In the genomic region with DNA sequence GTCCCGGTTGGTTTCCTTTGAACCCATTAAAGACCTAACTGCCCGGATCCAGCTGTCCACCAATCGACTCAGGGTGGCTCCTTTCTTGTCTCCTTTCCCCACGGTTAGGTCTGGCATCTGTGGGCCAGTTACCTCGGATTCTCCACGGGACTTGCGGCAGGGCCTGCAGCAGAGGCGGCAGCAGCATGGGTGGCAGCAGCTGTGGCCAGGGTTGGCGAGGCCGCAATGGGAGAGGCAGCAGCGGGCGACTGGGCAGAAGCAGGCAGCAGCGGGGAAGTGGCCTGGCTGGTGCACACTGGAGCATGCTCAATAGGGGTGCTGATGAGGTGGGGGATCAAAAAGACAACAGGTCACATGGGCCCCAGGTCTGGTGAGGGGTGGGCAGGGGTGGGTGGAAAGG, we compare ENCODE assay signal across 30 mouse cellular contexts. TPM values are rescaled to one million over a fixed set of nuclear protein-coding genes. Genes with fewer than 3 reads are reported as not detected.
DNase-seq lines count a peak whose midpoint lies in the region; ATAC-seq and TF ChIP-seq lines count a peak whose summit lies in the region.
"Had no signal": no experiment of that assay in that cellular context is flagged by ENCODE, and none has a peak within 500 bp of the region (broad histone marks: within the 10 kb centered on the region; RNA-seq: fewer than 3 reads in every experiment).

No protein-coding gene starts in this region.

- peaks cover 9% of the 10 kb centered on the region for H3K4me1 ChIP-seq in heart, embryonic 11.5 days (ENCODE audit: control insufficient read depth, insufficient read depth, low read length)
- peaks cover 14% of the 10 kb centered on the region for H3K4me1 ChIP-seq in kidney, embryonic 15.5 days
- H3K4me1 ChIP-seq in ES-E14 (ENCODE audit: control insufficient read depth in 2 of 2, insufficient read depth in 2 of 2, low read length in 2 of 2, poor library complexity in 1 of 2): peaks cover 0 to 2% of the 10 kb centered on the region in 2 experiments; a peak in 1 of 4 replicates
- peaks cover 12% of the 10 kb centered on the region; the same call in 1 of the 2 replicates for H3K4me1 ChIP-seq in heart, postnatal 0 days (ENCODE audit: control insufficient read depth, insufficient read depth)
- H3K4me1 ChIP-seq in lung, adult 2 months (ENCODE audit: control insufficient read depth, insufficient read depth, low read length): no peaks in the 10 kb centered on the region
- H3K4me1 ChIP-seq: liver, embryonic 15.5 days; midbrain, embryonic 15.5 days had no signal

- in situ Hi-C loops in ES-E14 (cut with MboI; ENCODE audit: low sequenced_read_pairs in 2 of 2, unreplicated experiment in 2 of 2): no loop called here

- TF ChIP-seq POLR2A in lung, adult 2 months (IDR thresholded peaks at IDR 0.05; ENCODE audit: borderline replicate concordance, extremely low read depth, low read depth, low read length): no peak

- H3K27me3 ChIP-seq in heart, embryonic 11.5 days (ENCODE audit: control insufficient read depth, insufficient read depth, low read length): no peaks in the 10 kb centered on the region
- peaks cover 12% of the 10 kb centered on the region for H3K27me3 ChIP-seq in kidney, embryonic 15.5 days
- no peaks in the 10 kb centered on the region for H3K27me3 ChIP-seq in heart, postnatal 0 days (ENCODE audit: control insufficient read depth, insufficient read depth, low read length)
- H3K27me3 ChIP-seq: limb, embryonic 15.5 days; midbrain, embryonic 15.5 days; Patski had no signal

- peak overlapping the region; percentile 17; the same call in 1 of the 2 replicates for H3K4me2 ChIP-seq in heart, embryonic 11.5 days
- no peak overlapping the region for H3K4me2 ChIP-seq in kidney, embryonic 15.5 days
- H3K4me2 ChIP-seq in heart, postnatal 0 days (ENCODE audit: low read depth, low read length): no peak overlapping the region
- H3K4me2 ChIP-seq: limb, embryonic 15.5 days; liver, embryonic 15.5 days; midbrain, embryonic 15.5 days had no signal

- no peak for ATAC-seq in heart, embryonic 11.5 days (replicated peaks; ENCODE audit: insufficient number of reproducible peaks, low FRiP score, low TSS enrichment)
- ATAC-seq in kidney, embryonic 15.5 days (replicated peaks; ENCODE audit: low FRiP score): 0 out of 2 replicates have a peak, but pooled peaks have one; percentile 17
- no peak for ATAC-seq in heart, postnatal 0 days (ENCODE audit: insufficient read depth, low read depth)
- ATAC-seq: activated CD4-positive, CD25-positive, alpha-beta regulatory T cell, adult 4 months; inflammation-experienced regulatory T-cells, adult 6 months; lung, postnatal 0 days; midbrain, embryonic 15.5 days; Patski had no signal

- TF ChIP-seq EP300 in heart, postnatal 0 days (IDR thresholded peaks at IDR 0.05; ENCODE audit: low read depth): no peak

- H3K9me3 ChIP-seq in heart, embryonic 11.5 days (replicated peaks; ENCODE audit: control insufficient read depth, low read length): no peaks in the 10 kb centered on the region
- no peaks in the 10 kb centered on the region for H3K9me3 ChIP-seq in kidney, embryonic 15.5 days (replicated peaks)
- no peaks in the 10 kb centered on the region for H3K9me3 ChIP-seq in ES-E14 (ENCODE audit: control insufficient read depth, insufficient read depth, low read depth, low read length)
- no peaks in the 10 kb centered on the region for H3K9me3 ChIP-seq in heart, postnatal 0 days (replicated peaks; ENCODE audit: control insufficient read depth, low read length)
- H3K9me3 ChIP-seq: limb, embryonic 15.5 days; liver, embryonic 15.5 days; midbrain, embryonic 15.5 days had no signal

- H3K4me3 ChIP-seq in heart, embryonic 11.5 days (ENCODE audit: low read depth, low read length): no peak overlapping the region
- no peak overlapping the region for H3K4me3 ChIP-seq in kidney, embryonic 15.5 days (replicated peaks)
- peak overlapping the region; percentile 66 to 70 for H3K4me3 ChIP-seq in ES-E14 (ENCODE audit: insufficient read depth in 1 of 2, low read depth in 1 of 2, low read length in 2 of 2, poor library complexity in 1 of 2, severe bottlenecking in 1 of 2)
- no peak overlapping the region for H3K4me3 ChIP-seq in heart, postnatal 0 days (ENCODE audit: low read depth, low read length)
- no peak overlapping the region for H3K4me3 ChIP-seq in lung, adult 2 months (replicated peaks; ENCODE audit: extremely low read depth, low read depth, low read length)
- H3K4me3 ChIP-seq: limb, embryonic 15.5 days; liver, embryonic 15.5 days; midbrain, embryonic 15.5 days had no signal

- peaks cover 7% of the 10 kb centered on the region for H3K36me3 ChIP-seq in heart, embryonic 11.5 days (ENCODE audit: control insufficient read depth, insufficient read depth, low read length)
- no peaks in the 10 kb centered on the region for H3K36me3 ChIP-seq in kidney, embryonic 15.5 days
- H3K36me3 ChIP-seq in ES-E14 (ENCODE audit: control insufficient read depth, insufficient read depth, low read length, poor library complexity, severe bottlenecking): no peaks in the 10 kb centered on the region
- H3K36me3 ChIP-seq in heart, postnatal 0 days (replicated peaks; ENCODE audit: control insufficient read depth, insufficient read depth, low read length): peaks cover 76% of the 10 kb centered on the region
- H3K36me3 ChIP-seq: limb, embryonic 15.5 days; liver, embryonic 15.5 days; midbrain, embryonic 15.5 days had no signal

- no peak overlapping the region for H3K9ac ChIP-seq in heart, embryonic 11.5 days (ENCODE audit: low read depth, low read length)
- H3K9ac ChIP-seq in kidney, embryonic 15.5 days: no peak overlapping the region
- H3K9ac ChIP-seq in ES-E14 (ENCODE audit: insufficient read depth, low read depth, low read length, poor library complexity, severe bottlenecking): peak overlapping the region; percentile 68
- no peak overlapping the region for H3K9ac ChIP-seq in heart, postnatal 0 days (replicated peaks; ENCODE audit: low read depth, low read length)
- H3K9ac ChIP-seq: limb, embryonic 15.5 days; liver, embryonic 15.5 days; midbrain, embryonic 15.5 days had no signal

- DNase-seq in heart, adult 9 months (ENCODE audit: low spot score in 2 of 2): no peak
- DNase-seq in kidney, adult 11 months: no peak
- no peak for DNase-seq in ES-E14 (ENCODE audit: low read depth, low spot score)
- DNase-seq in heart, postnatal 0 days (ENCODE audit: low spot score): no peak
- DNase-seq in lung, adult 2 months: no peak
- DNase-seq: adrenal gland, postnatal 25 days; cerebellum, adult 11 months; cerebellum, postnatal 14 days; embryo, embryonic 11 days; kidney, adult 8-10 months; kidney, postnatal 25 days; thymus, postnatal 14 days had no signal

- TF ChIP-seq CTCF in heart, postnatal 0 days (IDR thresholded peaks at IDR 0.05; ENCODE audit: low read depth): no peak
- TF ChIP-seq CTCF in lung, adult 2 months (IDR thresholded peaks at IDR 0.05; ENCODE audit: insufficient read depth, low read length): no peak

- 64% methylated on average over 13 of the region's 13 CpGs for WGBS in heart, embryonic 11.5 days (ENCODE audit: insufficient replicate concordance)
- 67% methylated on average over 13 of the region's 13 CpGs for WGBS in kidney, embryonic 15.5 days
- 56% methylated on average over 13 of the region's 13 CpGs for WGBS in heart, postnatal 0 days
- 73% methylated on average over 13 of the region's 13 CpGs for WGBS in lung, adult 2 months

- H3K27ac ChIP-seq in heart, embryonic 11.5 days (ENCODE audit: low read depth, low read length): peak overlapping the region; percentile 70
- no peak overlapping the region for H3K27ac ChIP-seq in kidney, embryonic 15.5 days
- no peak overlapping the region for H3K27ac ChIP-seq in ES-E14 (ENCODE audit: insufficient read depth, low read depth, low read length, poor library complexity, severe bottlenecking)
- peak overlapping the region; percentile 35 for H3K27ac ChIP-seq in heart, postnatal 0 days (ENCODE audit: low read depth)
- H3K27ac ChIP-seq: limb, embryonic 15.5 days; liver, embryonic 15.5 days; midbrain, embryonic 15.5 days had no signal

TF ChIP-seq in ES-E14, 5 proteins besides CTCF, POLR2A, EP300 and RAD21 (continues in another document):
- TF ChIP-seq CHD2 (IDR thresholded peaks at IDR 0.05; ENCODE audit: low read depth, low read length): no peak
- TF ChIP-seq MAFK (IDR thresholded peaks at IDR 0.05; ENCODE audit: insufficient read depth, low read depth, low read length): no peak
- TF ChIP-seq HCFC1 (IDR thresholded peaks at IDR 0.05; ENCODE audit: borderline replicate concordance, insufficient read depth, low read length): no peak
- TF ChIP-seq ZNF384 (IDR thresholded peaks at IDR 0.05; ENCODE audit: low read depth, low read length): no peak

RNA-seq across cellular contexts. Expression of gene 9230112D13Rik, which starts 32.6 kb away (rescaled TPM):
- polyA plus RNA-seq in heart, embryonic 11.5 days (2014; fragmentation: Nextera tagmentation; extraction: Ambion mirVana): not detected in 2 replicates
- polyA plus RNA-seq in kidney, embryonic 15.5 days (2015; fragmentation: Nextera tagmentation; extraction: Ambion mirVana): not detected in 2 replicates
- total RNA-seq in ES-E14 (2012; rRNA removed): not detected in 2 replicates
- not detected in 2 replicates for total RNA-seq in heart, postnatal 0 days (2014; rRNA removed; ENCODE audit: low replicate concordance)
- not detected in 2 replicates for polyA plus RNA-seq in heart, postnatal 0 days (2015; fragmentation: Nextera tagmentation; extraction: Ambion mirVana)
- polyA plus RNA-seq in lung, adult 2 months (2012; rRNA removed): not detected in 2 replicates
- total RNA-seq: adrenal gland, postnatal 25 days; gastrocnemius, adult 8-10 months; granulocyte monocyte progenitor cell, adult 5-6 weeks; layer of hippocampus, adult 8-10 months; left cerebral cortex, postnatal 25 days; megakaryocyte progenitor cell, adult 5-6 weeks had no signal
- polyA plus RNA-seq: activated CD4-positive, CD25-positive, alpha-beta regulatory T cell, adult 4 months; C2C12; embryonic facial prominence, embryonic 14.5 days; inflammation-experienced regulatory T-cells, adult 6 months; limb, embryonic 15.5 days; liver, embryonic 15.5 days; lung, postnatal 0 days; midbrain, embryonic 15.5 days; Patski; small intestine, adult 2 months; testis, adult 2 months had no signal

RNA-seq across cellular contexts. Expression of gene Ldb3, which starts 33.3 kb away (rescaled TPM):
- polyA plus RNA-seq in heart, embryonic 11.5 days (2014; fragmentation: Nextera tagmentation; extraction: Ambion mirVana): 221 and 225 TPM in 2 replicates
- polyA plus RNA-seq in kidney, embryonic 15.5 days (2015; fragmentation: Nextera tagmentation; extraction: Ambion mirVana): 3.7 and 7.1 TPM in 2 replicates
- total RNA-seq in ES-E14 (2012; rRNA removed): 0.98 and 1.1 TPM in 2 replicates
- total RNA-seq in heart, postnatal 0 days (2014; rRNA removed; ENCODE audit: low replicate concordance): 518 and 526 TPM in 2 replicates
- polyA plus RNA-seq in heart, postnatal 0 days (2015; fragmentation: Nextera tagmentation; extraction: Ambion mirVana): 376 and 380 TPM in 2 replicates
- 26.6 and 81.2 TPM in 2 replicates for polyA plus RNA-seq in lung, adult 2 months (2012; rRNA removed)
- total RNA-seq: granulocyte monocyte progenitor cell, adult 5-6 weeks; megakaryocyte progenitor cell, adult 5-6 weeks had no signal
- polyA plus RNA-seq: activated CD4-positive, CD25-positive, alpha-beta regulatory T cell, adult 4 months; inflammation-experienced regulatory T-cells, adult 6 months had no signal

RNA-seq across cellular contexts. Expression of gene Opn4, which starts 44.7 kb away (rescaled TPM):
- polyA plus RNA-seq in heart, embryonic 11.5 days (2014; fragmentation: Nextera tagmentation; extraction: Ambion mirVana): 4.1 and 4.2 TPM in 2 replicates
- polyA plus RNA-seq in kidney, embryonic 15.5 days (2015; fragmentation: Nextera tagmentation; extraction: Ambion mirVana): 0.45 and 0.55 TPM in 2 replicates
- 0.31 and 0.53 TPM in 2 replicates for total RNA-seq in ES-E14 (2012; rRNA removed)
- total RNA-seq in heart, postnatal 0 days (2014; rRNA removed; ENCODE audit: low replicate concordance): 5.9 and 8.6 TPM in 2 replicates
- polyA plus RNA-seq in heart, postnatal 0 days (2015; fragmentation: Nextera tagmentation; extraction: Ambion mirVana): 8.4 and 8.7 TPM in 2 replicates
- polyA plus RNA-seq in lung, adult 2 months (2012; rRNA removed): 0.22 TPM in 1 of 2 replicates, not detected in the other
- total RNA-seq: adrenal gland, postnatal 25 days; gastrocnemius, adult 8-10 months; granulocyte monocyte progenitor cell, adult 5-6 weeks; layer of hippocampus, adult 8-10 months; left cerebral cortex, postnatal 25 days; megakaryocyte progenitor cell, adult 5-6 weeks had no signal
- polyA plus RNA-seq: activated CD4-positive, CD25-positive, alpha-beta regulatory T cell, adult 4 months; C2C12; inflammation-experienced regulatory T-cells, adult 6 months; liver, embryonic 15.5 days; midbrain, embryonic 15.5 days; Patski; small intestine, adult 2 months had no signal

RNA-seq across cellular contexts. Expression of gene Bmpr1a, which starts 52.1 kb away (rescaled TPM):
- polyA plus RNA-seq in heart, embryonic 11.5 days (2014; fragmentation: Nextera tagmentation; extraction: Ambion mirVana): 48.1 and 48.5 TPM in 2 replicates
- polyA plus RNA-seq in kidney, embryonic 15.5 days (2015; fragmentation: Nextera tagmentation; extraction: Ambion mirVana): 47.3 and 47.7 TPM in 2 replicates
- 38.9 and 49.5 TPM in 2 replicates for total RNA-seq in ES-E14 (2012; rRNA removed)
- total RNA-seq in heart, postnatal 0 days (2014; rRNA removed; ENCODE audit: low replicate concordance): 99.5 and 130 TPM in 2 replicates
- polyA plus RNA-seq in heart, postnatal 0 days (2015; fragmentation: Nextera tagmentation; extraction: Ambion mirVana): 37.2 and 38.6 TPM in 2 replicates
- polyA plus RNA-seq in lung, adult 2 months (2012; rRNA removed): 7.5 and 15.3 TPM in 2 replicates

Comparison
In these comparisons a context has a peak if more than half of its experiments do, and no peak if none do; other contexts are left out.
1. H3K27ac ChIP-seq: peak in heart, embryonic 11.5 days (single experiment) and heart, postnatal 0 days (single experiment); none in kidney, embryonic 15.5 days (single experiment) and ES-E14 (single experiment).
2. H3K4me3 ChIP-seq: peak in ES-E14 (2 of 2); none in heart, embryonic 11.5 days (single experiment), kidney, embryonic 15.5 days (single experiment), heart, postnatal 0 days (single experiment) and lung, adult 2 months (single experiment).